Mouse (Mus musculus) monocyte, adult 2 months (primary cell): ENCODE results near the gene Dhh.

Experiments
- DNase-seq, 2 experiments: peaks; one replicate each; pipeline ENCODE4 v3.0.0; 2022; ENCODE audit warnings: low spot score in 2 of 2, low read depth in 1 of 2

Gene Dhh

GRCm38 (mm10) chr15:98871916-98872888, 26.1 kb downstream of the Dhh start:
- DNase-seq, result peak; percentile 68 to 86

- no peak for DNase-seq
These were observed 27.0 kb downstream of the Dhh start, which contains the start of gene Kmt2d for GRCm38 (mm10) chr15:98871070-98871915. TSS of gene Kmt2d (minus strand) at chr15:98871204.

- no peak for DNase-seq
These were observed 27.9 kb downstream of the Dhh start for GRCm38 (mm10) chr15:98870179-98871069.

GRCm38 (mm10) chr15:98869342-98870178, 28.8 kb downstream of the Dhh start:
- no peak for DNase-seq

- DNase-seq, result no peak
These were observed 29.8 kb downstream of the Dhh start for GRCm38 (mm10) chr15:98868346-98869063.

GRCm38 (mm10) chr15:98867321-98867720, 31.0 kb downstream of the Dhh start:
- DNase-seq, result peak; percentile 50 to 56

DNA sequence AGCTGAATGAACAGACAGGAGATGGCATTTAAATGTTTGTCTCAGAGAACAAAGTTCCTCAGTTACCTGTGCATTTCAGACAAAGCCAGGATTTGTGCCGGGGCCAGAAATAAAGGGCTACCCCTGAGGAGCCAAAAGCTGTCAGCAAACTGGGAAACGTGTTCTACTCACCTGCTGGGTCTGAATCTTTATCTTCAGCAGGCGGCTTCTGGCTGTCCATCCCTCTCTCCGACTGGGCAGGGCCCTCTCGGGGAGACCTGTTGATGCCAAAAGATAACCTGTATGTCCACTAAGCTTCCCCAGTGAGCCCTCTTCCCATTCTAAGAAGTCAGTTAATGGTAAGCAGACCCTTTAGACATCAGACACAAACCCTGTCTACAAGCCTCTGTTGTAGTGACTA, 31.8 kb downstream of the Dhh start:
- no peak for DNase-seq

GRCm38 (mm10) chr15:98865771-98866170, 32.6 kb downstream of the Dhh start:
- no peak for DNase-seq

- DNase-seq, result no peak
These were observed 33.4 kb downstream of the Dhh start for GRCm38 (mm10) chr15:98864951-98865350.

DNA sequence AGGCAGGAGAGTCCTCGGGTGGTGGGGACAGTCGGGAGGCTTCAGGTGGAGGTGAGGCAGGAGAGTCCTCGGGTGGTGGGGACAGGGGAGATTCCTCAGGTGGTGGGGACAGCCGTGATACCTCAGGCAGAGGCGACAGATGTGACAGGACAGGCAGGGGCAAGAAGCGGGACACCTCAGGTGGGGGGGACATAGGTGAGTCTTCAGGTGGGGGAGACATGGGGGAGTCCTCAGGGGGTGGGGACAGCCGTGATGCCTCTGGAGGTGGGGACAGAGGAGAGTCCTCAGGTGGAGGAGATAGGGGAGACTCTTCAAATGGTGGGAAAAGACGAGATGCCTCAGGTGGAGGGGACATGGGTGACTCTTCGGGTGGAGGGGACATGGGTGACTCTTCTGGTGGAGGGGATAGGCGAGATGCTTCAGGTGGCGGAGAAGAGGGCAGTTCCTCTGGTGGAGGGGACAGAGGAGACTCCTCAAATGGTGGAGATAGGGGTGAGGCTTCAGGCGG, 34.8 kb downstream of the Dhh start:
- no peak for DNase-seq

DNA sequence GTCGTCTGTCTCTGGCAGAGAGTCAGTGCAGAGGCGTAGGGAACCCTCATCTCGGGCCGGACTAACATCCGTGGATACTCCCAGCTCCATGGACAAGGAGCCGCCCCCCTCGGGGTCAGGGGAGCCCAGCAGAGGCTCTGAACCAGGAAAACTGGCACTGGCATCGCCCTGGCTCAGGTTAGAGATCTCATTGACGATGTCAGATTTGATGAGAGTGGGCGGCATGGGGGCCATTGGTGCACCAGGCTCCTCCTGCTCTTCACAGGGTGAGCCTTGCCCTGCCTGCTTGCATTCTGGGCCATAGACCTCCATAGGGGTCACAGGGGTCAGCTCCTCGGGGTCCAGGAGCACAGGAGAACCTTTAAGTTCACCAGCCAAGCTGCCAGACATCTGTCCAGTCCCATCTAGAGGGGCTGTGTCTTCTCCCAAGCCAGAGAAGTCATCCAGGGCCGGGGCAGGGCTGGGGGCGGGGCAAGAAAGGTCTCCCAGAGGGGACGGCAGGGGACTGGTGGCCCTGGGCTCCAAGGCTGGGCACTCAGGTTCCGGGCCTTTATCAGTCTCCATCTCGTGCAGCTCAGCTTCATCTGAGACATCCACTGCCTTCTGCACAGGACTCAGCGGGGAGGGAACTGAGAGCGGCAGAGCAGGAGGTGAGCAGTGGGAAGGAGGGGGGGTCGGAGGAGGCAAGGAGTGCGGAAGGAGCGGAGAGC, 36.5 kb downstream of the Dhh start:
- no peak for DNase-seq

GRCm38 (mm10) chr15:98860921-98861320, 37.4 kb downstream of the Dhh start:
- DNase-seq, result no peak

DNA sequence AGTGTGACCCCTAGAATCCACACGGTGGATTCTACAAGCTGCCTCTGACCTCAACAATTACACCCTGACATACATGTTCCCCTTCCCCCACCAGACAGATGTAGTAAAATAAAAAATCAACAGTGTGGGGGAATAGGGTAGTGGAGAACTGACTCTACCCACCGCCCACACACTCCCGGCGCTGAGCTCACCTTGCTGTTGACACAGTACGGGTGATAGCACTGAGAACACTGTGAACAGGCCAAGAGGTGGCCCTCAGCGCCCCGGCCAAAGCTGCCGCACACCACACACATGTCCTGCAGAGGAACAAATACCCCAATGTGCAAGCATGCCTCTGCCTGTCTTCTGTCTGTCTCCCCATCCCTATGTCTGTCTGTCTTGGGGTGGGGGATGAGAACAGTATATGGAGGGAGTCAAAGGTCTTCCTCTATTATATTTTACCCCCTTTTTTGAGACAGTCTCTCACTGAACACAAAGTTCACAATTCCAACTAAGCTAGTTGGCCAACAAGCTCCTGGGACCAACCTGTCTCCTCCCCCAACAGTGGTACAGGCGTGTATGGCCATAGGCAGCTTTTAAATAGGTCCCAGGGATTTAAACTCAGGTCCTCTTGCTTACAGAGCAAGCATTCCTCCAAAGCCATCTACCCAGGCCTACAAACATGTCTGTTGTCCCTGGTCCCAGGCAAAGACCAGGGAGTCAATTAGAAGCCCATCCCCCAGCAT, 38.9 kb downstream of the Dhh start:
- no peak for DNase-seq

DNA sequence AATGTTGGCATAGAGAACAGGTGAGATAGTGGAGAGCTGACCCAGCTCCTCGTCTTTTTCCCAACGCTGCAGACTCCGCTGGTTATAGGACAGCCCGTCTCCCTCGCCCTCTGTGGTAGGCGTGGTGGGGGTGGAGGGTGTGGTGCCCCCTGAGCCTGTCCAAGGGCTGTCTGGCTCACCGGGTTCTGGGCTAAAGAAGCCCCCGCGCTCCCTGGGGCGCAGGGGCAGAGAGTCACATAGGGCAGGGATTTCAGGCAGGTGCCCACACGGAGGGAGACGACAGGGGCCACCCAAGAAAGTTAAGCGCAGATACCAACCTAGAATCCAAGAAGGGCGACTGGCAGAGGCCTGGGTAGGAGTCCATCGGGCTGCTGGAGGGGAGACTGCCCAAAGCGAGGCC, 44.1 kb downstream of the Dhh start:
- no peak for DNase-seq

DNA sequence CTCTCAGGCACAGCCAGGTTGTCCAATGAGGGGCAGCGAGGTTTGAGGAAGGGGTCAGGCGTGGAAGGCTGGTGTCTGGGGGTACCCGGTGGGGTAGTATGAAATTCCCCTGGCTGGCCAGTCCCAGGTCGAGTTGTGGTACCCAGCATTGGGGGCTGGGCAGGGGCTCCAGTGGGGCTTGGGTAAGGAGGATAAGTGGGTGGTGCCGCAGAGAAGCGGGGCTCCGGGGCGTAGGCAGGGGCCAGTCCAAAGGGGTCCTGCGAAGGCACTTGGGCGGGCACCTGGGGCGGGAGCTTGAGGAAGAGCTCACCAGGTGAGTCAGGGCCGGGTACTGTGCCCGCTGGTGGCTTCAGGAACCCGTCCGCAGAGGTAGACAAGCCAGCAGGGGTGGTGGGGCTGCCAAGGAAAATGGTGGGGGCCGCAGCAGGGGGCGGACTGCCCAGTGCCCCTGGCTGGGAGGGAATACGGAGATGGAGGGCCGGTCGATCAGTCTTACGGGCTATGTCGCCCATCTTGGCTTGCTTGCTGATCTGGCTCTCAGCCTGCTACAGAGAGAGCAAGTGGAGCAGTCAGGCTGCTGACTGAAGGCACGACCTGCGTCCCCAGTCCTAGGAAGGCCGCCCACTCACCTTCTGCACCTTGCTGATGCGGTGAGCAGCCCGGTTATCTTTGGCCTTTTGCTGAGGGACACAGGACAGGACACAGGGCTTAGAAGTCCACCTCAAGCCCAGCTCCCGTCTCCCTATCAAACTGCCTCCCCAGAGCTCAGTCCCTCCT, 45.0 kb downstream of the Dhh start:
- no peak for DNase-seq

- DNase-seq, result no peak
These were observed 45.6 kb downstream of the Dhh start for GRCm38 (mm10) chr15:98852733-98853132.

- no peak for DNase-seq
These were observed 46.3 kb downstream of the Dhh start for GRCm38 (mm10) chr15:98852071-98852470.
